Mouse (Mus musculus) megakaryocyte, embryonic 14.5 days (primary cell): ENCODE measurements around the gene Sergef. TPM values are rescaled to one million over a fixed set of nuclear protein-coding genes. Genes with fewer than 3 reads are reported as not detected.
A peak's percentile ranks its signal among the peaks of the same experiment; 100 is the strongest.

Experiments
- H3K27me3 ChIP-seq: replicated peaks from 2 replicates; pipeline ENCODE3; 2012; ENCODE audit warnings: inconsistent platforms
- H3K36me3 ChIP-seq: replicated peaks from 2 replicates; pipeline ENCODE3; 2012; ENCODE audit warnings: low read length, inconsistent platforms, mixed read lengths
- H3K4me1 ChIP-seq: 2 replicates; pipeline ENCODE4 v1.6.1; 2012; ENCODE audit warnings: inconsistent platforms
- H3K4me3 ChIP-seq: replicated peaks from 2 replicates; pipeline ENCODE3; 2012; ENCODE audit warnings: moderate library complexity, mild to moderate bottlenecking, inconsistent platforms
- H3K9me3 ChIP-seq: 2 replicates; pipeline ENCODE4 v1.6.1; 2012; ENCODE audit warnings: inconsistent platforms
- FLI1 ChIP-seq: IDR thresholded peaks from 2 replicates; pipeline ENCODE4 v1.6.1; 2012; ENCODE audit warnings: low read length, inconsistent platforms, mixed read lengths
- GATA1 ChIP-seq: IDR thresholded peaks from 3 replicates; pipeline ENCODE4 v1.6.1; 2012; ENCODE audit warnings: mixed read lengths, low read length, inconsistent platforms, borderline replicate concordance
- polyA plus RNA-seq: library from polyadenylated mRNA; stranded (reverse); fragments of >175 nt; gene quantifications from 2 replicates; pipeline ENCODE4 v1.2.3, GENCODE M21; 2012; ENCODE audit warnings: low replicate concordance; ENCODE audit not compliant: insufficient read depth

Gene Sergef
- polyA plus RNA-seq, 1 experiment: 2.4 TPM

DNA sequence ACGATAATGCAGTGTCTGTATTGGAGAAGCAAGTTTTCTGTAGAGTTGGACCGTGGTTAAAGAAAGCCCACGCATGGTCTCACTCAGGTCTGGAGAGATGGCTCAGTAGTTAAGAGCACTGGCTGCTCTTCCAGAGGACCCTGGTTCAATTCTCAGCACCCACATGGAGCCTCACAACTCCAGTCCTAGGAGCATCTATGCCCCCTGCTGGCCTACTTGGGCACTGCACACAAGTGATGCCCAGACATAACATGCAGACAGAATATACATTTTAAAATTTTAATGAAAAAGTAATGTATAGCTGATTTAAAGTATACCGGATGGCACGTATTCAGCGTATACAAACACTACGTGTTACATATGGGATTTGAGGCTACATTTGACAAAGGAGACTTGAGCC, 74.2 kb downstream of the Sergef start:
- no peak for TF ChIP-seq GATA1
- no peak for TF ChIP-seq FLI1
- Histone ChIP-seq H3K4me3 (no peak overlapping the region), H3K36me3 (peaks cover 23% of the 10 kb centered on the region), H3K27me3 (no peaks in the 10 kb centered on the region), H3K4me1 (peaks cover 3% of the 10 kb centered on the region; the same call in 1 of the 2 replicates), H3K9me3 (peaks cover 25% of the 10 kb centered on the region)

GRCm38 (mm10) chr7:46563801-46564200, 75.8 kb downstream of the Sergef start:
- peaks cover 23% of the 10 kb centered on the region for H3K36me3 ChIP-seq
- H3K4me1 ChIP-seq: peaks cover 15% of the 10 kb centered on the region
- no peak for TF ChIP-seq GATA1
- no peak for TF ChIP-seq FLI1
- peaks cover 25% of the 10 kb centered on the region for H3K9me3 ChIP-seq
- no peak overlapping the region for H3K4me3 ChIP-seq
- no peaks in the 10 kb centered on the region for H3K27me3 ChIP-seq

DNA sequence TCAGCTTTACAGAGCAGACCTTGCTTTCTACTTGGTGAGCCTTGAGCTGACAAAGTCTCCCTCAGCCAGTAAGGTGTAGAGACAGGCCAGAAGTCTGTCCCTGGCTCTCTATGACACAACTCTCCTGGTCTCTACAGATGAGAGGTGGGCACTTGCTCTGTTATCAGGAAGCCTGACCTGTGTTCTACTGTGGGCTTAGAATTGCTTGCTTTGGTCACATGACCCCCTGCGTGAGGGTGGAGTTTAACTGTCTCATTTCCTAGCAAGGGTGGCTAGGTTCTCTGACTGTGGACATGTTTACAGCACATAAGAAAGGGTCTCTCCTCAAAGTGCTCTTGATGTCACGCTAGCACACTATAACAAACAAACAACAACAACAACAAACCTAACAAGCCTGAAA, 79.5 kb downstream of the Sergef start:
- peaks cover 10% of the 10 kb centered on the region for H3K9me3 ChIP-seq
- peaks cover 7% of the 10 kb centered on the region for H3K27me3 ChIP-seq
- TF ChIP-seq FLI1 (no peak), GATA1 (no peak)
- peaks cover 6% of the 10 kb centered on the region for H3K36me3 ChIP-seq
- no peak overlapping the region for H3K4me3 ChIP-seq
- H3K4me1 ChIP-seq: peaks cover 16% of the 10 kb centered on the region

- no peak for TF ChIP-seq FLI1
- no peak for TF ChIP-seq GATA1
- Histone ChIP-seq H3K4me1 (peaks cover 16% of the 10 kb centered on the region), H3K36me3 (peaks cover 1% of the 10 kb centered on the region), H3K27me3 (peaks cover 12% of the 10 kb centered on the region), H3K4me3 (no peak overlapping the region), H3K9me3 (peaks cover 6% of the 10 kb centered on the region)
These were observed 80.0 kb downstream of the Sergef start for GRCm38 (mm10) chr7:46559643-46560042.

GRCm38 (mm10) chr7:46559006-46559405, 80.6 kb downstream of the Sergef start:
- peaks cover 12% of the 10 kb centered on the region for H3K27me3 ChIP-seq
- TF ChIP-seq GATA1 (no peak), FLI1 (no peak)
- H3K36me3 ChIP-seq: no peaks in the 10 kb centered on the region
- H3K9me3 ChIP-seq: peaks cover 2% of the 10 kb centered on the region; the same call in 1 of the 2 replicates
- no peak overlapping the region for H3K4me3 ChIP-seq
- H3K4me1 ChIP-seq: peaks cover 16% of the 10 kb centered on the region

- no peak overlapping the region for H3K4me3 ChIP-seq
- H3K9me3 ChIP-seq: no peaks in the 10 kb centered on the region
- peaks cover 16% of the 10 kb centered on the region for H3K4me1 ChIP-seq
- no peaks in the 10 kb centered on the region for H3K36me3 ChIP-seq
- no peak for TF ChIP-seq FLI1
- TF ChIP-seq GATA1: no peak
- peaks cover 14% of the 10 kb centered on the region for H3K27me3 ChIP-seq
These were observed 81.6 kb downstream of the Sergef start for GRCm38 (mm10) chr7:46557996-46558395.

DNA sequence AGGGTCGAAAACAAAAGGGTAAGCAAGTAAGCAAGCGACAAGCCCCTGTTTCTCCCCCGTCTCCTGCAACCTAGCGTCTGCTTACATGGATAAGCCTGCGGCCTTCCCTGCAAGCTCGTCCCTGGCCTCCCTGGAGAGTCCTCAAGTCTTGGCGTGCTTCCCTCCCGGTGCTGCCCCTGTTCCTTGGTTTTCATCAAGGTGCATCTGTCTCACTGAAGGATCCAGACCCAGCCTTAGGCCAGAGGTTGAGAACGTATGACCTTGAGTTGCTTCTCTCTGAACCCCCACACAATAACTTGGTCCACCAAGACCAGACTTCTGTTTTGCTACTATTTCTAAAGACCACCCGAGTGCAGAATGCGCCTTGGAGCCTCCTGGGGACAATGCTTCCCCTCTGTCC, 82.2 kb downstream of the Sergef start:
- Histone ChIP-seq H3K4me3 (no peak overlapping the region), H3K36me3 (no peaks in the 10 kb centered on the region), H3K27me3 (peaks cover 14% of the 10 kb centered on the region), H3K4me1 (peaks cover 18% of the 10 kb centered on the region), H3K9me3 (no peaks in the 10 kb centered on the region)
- TF ChIP-seq FLI1 (no peak), GATA1 (no peak)

DNA sequence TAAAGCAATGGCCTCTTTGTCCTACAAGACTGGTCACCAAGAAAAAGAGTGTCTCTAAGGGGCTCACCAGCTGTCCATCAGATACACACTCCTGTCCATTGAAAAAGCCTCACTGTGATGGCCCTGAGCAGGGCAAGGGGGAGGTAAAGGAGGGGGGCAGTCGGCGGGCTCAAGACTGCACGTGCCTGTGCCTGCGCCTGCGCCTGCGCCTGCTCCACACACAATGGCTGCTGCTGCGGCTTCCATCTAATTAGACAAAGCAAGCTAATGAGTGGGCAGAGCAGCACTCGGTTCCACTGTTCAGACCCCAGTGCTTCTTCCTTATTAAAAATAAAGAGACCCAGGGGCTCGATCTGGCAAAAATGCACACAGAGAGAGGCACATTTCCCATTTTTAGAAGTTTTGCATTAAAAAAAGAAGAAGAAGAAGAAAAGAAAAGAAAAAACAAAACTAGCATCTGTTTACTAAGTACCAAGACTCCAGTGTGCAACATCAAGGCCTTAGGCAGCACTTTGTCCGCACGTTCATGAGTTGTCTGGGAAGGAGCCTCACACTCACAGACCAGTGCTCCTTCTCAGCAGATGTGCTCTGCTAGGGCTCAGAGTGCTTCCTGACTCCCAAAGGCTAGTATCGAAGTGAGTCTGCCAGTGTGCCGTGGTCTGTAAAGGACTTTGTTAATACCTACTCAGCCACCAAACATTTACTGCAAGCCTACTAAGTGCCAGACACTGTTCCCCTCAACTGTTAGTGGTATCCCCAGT, 83.1 kb downstream of the Sergef start:
- TF ChIP-seq GATA1: no peak
- no peaks in the 10 kb centered on the region for H3K9me3 ChIP-seq
- H3K4me3 ChIP-seq: no peak overlapping the region
- H3K36me3 ChIP-seq: no peaks in the 10 kb centered on the region
- peaks cover 14% of the 10 kb centered on the region for H3K27me3 ChIP-seq
- H3K4me1 ChIP-seq: peaks cover 26% of the 10 kb centered on the region

DNA sequence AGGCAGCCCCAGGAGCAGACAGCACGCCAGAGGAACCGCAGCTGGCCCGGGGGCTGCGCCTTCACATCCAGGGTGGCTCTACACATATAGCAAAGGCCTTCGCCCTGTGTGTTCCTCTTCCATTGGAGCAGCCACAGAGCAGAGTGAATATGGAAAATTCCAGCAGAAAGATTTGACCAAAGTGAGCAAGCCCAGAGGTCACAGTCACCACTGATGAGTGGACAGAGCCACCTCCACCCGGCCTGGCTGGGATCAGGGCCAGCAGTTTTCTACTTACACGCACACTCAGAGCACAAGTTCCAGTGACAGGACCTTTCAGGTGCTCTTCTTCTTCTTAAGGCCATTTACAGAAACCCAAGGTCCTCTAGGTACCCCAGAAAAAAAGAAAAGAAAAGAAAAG, 83.9 kb downstream of the Sergef start:
- Histone ChIP-seq H3K36me3 (no peaks in the 10 kb centered on the region), H3K4me1 (peaks cover 26% of the 10 kb centered on the region)
- no peak for TF ChIP-seq GATA1
- TF ChIP-seq FLI1: no peak

DNA sequence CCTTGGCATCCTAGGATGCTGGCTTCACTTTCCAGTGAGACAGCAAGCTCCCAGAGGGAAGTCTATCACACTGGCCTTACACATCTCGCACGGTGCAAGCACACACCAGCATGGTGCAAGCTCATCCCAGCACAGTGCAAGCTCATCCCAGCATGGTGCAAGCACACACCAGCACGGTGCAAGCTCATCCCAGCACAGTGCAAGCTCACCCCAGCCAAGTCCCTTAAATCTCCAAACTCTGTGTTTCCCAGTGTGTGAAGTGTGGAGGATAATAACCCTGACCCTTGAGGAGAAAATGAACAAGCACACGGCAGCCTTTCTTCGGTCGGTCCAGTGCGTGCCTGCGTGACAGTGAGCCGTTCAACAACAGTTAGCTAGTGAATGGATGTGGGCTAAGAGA, 84.8 kb downstream of the Sergef start:
- no peaks in the 10 kb centered on the region for H3K9me3 ChIP-seq
- peaks cover 21% of the 10 kb centered on the region for H3K4me1 ChIP-seq
- peak overlapping the region; percentile 57 for H3K4me3 ChIP-seq
- TF ChIP-seq FLI1: no peak
- TF ChIP-seq GATA1: no peak
- H3K27me3 ChIP-seq: peaks cover 15% of the 10 kb centered on the region
- H3K36me3 ChIP-seq: no peaks in the 10 kb centered on the region

More for the DNA sequence above, 83.9 kb downstream of the Sergef start:
- Histone ChIP-seq H3K9me3 (no peaks in the 10 kb centered on the region), H3K4me3 (no peak overlapping the region), H3K27me3 (peaks cover 15% of the 10 kb centered on the region)

DNA sequence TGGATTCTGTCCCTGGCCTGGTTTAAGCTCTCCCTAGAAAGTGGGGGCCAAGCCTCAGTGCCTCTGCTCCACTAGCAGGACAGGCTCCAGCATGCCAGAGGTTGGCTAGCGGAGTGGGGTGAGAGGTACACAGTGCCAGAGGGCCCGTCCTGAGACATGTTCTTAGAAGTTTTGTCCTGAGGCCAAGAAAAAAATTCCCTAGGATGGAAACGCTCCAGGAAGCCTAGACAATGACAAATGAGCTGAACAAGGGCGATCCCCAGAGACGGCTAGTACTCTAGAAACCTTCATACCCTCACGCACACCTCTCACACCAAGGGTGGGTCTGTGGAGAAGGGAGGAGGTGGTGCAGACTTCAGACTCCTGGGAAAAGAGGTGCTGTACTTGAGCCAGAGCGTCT, 85.6 kb downstream of the Sergef start:
- TF ChIP-seq FLI1 (no peak), GATA1 (no peak)
- H3K9me3 ChIP-seq: no peaks in the 10 kb centered on the region
- H3K36me3 ChIP-seq: no peaks in the 10 kb centered on the region
- H3K27me3 ChIP-seq: peaks cover 15% of the 10 kb centered on the region
- H3K4me1 ChIP-seq: peaks cover 23% of the 10 kb centered on the region
- H3K4me3 ChIP-seq: no peak overlapping the region
